Mouse (Mus musculus) myocyte (in vitro differentiated cells): ENCODE data around the gene Asb2.

Experiments
- E2F4 ChIP-seq: IDR thresholded peaks from one replicate; pipeline ENCODE4 v1.6.1; 2011; ENCODE audit warnings: mild to moderate bottlenecking, control low read depth, moderate library complexity; ENCODE audit not compliant: insufficient read depth
- MAX ChIP-seq: IDR thresholded peaks from one replicate; pipeline ENCODE4 v1.6.1; 2011; ENCODE audit warnings: low read depth, mild to moderate bottlenecking, control low read depth
- MYOD1 ChIP-seq, 3 experiments: IDR thresholded peaks; one replicate each; pipeline ENCODE4 v1.6.1; 2011; ENCODE audit warnings: control low read depth in 2 of 3, low read depth in 2 of 3, mild to moderate bottlenecking in 2 of 3, moderate library complexity in 1 of 3; ENCODE audit not compliant: insufficient read length in 2 of 3, control insufficient read depth in 1 of 3
- MYOG ChIP-seq, 3 experiments: IDR thresholded peaks; one replicate each; pipeline ENCODE4 v1.6.1; 2011; ENCODE audit warnings: control low read depth in 2 of 3, low read depth in 2 of 3, mild to moderate bottlenecking in 2 of 3; ENCODE audit not compliant: insufficient read length in 2 of 3, control insufficient read depth in 1 of 3, insufficient read depth in 1 of 3
- POLR2A ChIP-seq: IDR thresholded peaks from one replicate; pipeline ENCODE4 v1.6.1; 2011; ENCODE audit warnings: low read depth, mild to moderate bottlenecking, control low read depth, moderate library complexity; ENCODE audit not compliant: insufficient read length
- POLR2AphosphoS2 ChIP-seq: IDR thresholded peaks from one replicate; pipeline ENCODE4 v1.6.1; 2011; ENCODE audit warnings: low read depth, control low read depth; ENCODE audit not compliant: insufficient read length
- REST ChIP-seq: IDR thresholded peaks from one replicate; pipeline ENCODE4 v1.6.1; 2011; ENCODE audit warnings: mild to moderate bottlenecking, control low read depth, moderate library complexity; ENCODE audit not compliant: insufficient read depth, insufficient read length
- SRF ChIP-seq: IDR thresholded peaks from one replicate; pipeline ENCODE4 v1.6.1; 2011; ENCODE audit warnings: low read depth; ENCODE audit not compliant: control insufficient read depth, insufficient read length
- TCF12 ChIP-seq: IDR thresholded peaks from one replicate; pipeline ENCODE4 v1.6.1; 2011; ENCODE audit warnings: mild to moderate bottlenecking, control low read depth; ENCODE audit not compliant: poor library complexity, insufficient read depth, severe bottlenecking
- TCF3 ChIP-seq: IDR thresholded peaks from one replicate; pipeline ENCODE4 v1.6.1; 2011; ENCODE audit warnings: low read depth, control low read depth; ENCODE audit not compliant: insufficient read length
- USF1 ChIP-seq: IDR thresholded peaks from one replicate; pipeline ENCODE4 v1.6.1; 2011; ENCODE audit warnings: low read depth, mild to moderate bottlenecking, control low read depth, moderate library complexity

GRCm38 (mm10) chr12:103355746-103356414, at the start of gene Asb2:
- no peak for TF ChIP-seq POLR2A
- TF ChIP-seq MYOG (IDR thresholded peaks at IDR 0.05; ENCODE audit: control insufficient read depth in 1 of 3, insufficient read depth in 1 of 3, insufficient read length in 2 of 3, low read depth in 2 of 3) = peak; percentile 20 to 80 (median 69)
- no peak for TF ChIP-seq USF1
- TF ChIP-seq POLR2AphosphoS2 = no peak
- TF ChIP-seq TCF12 = peak; percentile 71
- no peak for TF ChIP-seq MAX
- TF ChIP-seq REST = no peak
- no peak for TF ChIP-seq E2F4
- peak; percentile 80 for TF ChIP-seq SRF
- peak; percentile 46 to 88 (median 79) for TF ChIP-seq MYOD1 (IDR thresholded peaks at IDR 0.05; ENCODE audit: control insufficient read depth in 1 of 3, insufficient read length in 2 of 3, low read depth in 2 of 3)
- peak; percentile 18 for TF ChIP-seq TCF3
